Mouse (Mus musculus) liver, embryonic 16.5 days (tissue): ENCODE results near the gene Mlf2. TPM values are rescaled to one million over a fixed set of nuclear protein-coding genes. Genes with fewer than 3 reads are reported as not detected.

Experiments used
- ATAC-seq: fragments of 200-750 bp; cut with Nextera tagmentation; 2 replicates; pipeline ENCODE4 v1.8.0; 2017; ENCODE audit warnings: low read depth, mild to moderate bottlenecking, moderate number of reproducible peaks, moderate library complexity
- H3K27ac ChIP-seq: fragments of 300-500 bp; sonication (generic); 2 replicates; pipeline ENCODE4 v1.5.1; 2014; ENCODE audit warnings: mild to moderate bottlenecking, low read length
- H3K27me3 ChIP-seq: fragments of 300-500 bp; sonication (generic); 2 replicates; pipeline ENCODE4 v1.6.1; 2014; ENCODE audit warnings: low read depth, low read length, mixed read lengths; ENCODE audit not compliant: control insufficient read depth, insufficient read depth
- H3K36me3 ChIP-seq: fragments of 300-500 bp; sonication (generic); 2 replicates; pipeline ENCODE4 v1.6.1; 2014; ENCODE audit warnings: mild to moderate bottlenecking; ENCODE audit not compliant: control insufficient read depth, insufficient read depth
- H3K4me1 ChIP-seq: fragments of 300-500 bp; sonication (generic); 2 replicates; pipeline ENCODE4 v1.6.1; 2014; ENCODE audit warnings: low read depth, low read length, mixed read lengths; ENCODE audit not compliant: control insufficient read depth
- H3K4me2 ChIP-seq: fragments of 300-500 bp; sonication (generic); 2 replicates; pipeline ENCODE4 v1.6.1; 2014; ENCODE audit warnings: low read depth, low read length, mixed read lengths
- H3K4me3 ChIP-seq: fragments of 300-500 bp; sonication (generic); 2 replicates; pipeline ENCODE4 v1.5.1; 2014; ENCODE audit warnings: low read depth, mild to moderate bottlenecking, low read length
- H3K9ac ChIP-seq: fragments of 300-500 bp; sonication (generic); 2 replicates; pipeline ENCODE4 v1.6.1; 2014; ENCODE audit warnings: low read depth, low read length
- H3K9me3 ChIP-seq: fragments of 300-500 bp; sonication (generic); replicated peaks from 2 replicates; pipeline ENCODE4 v1.6.1; 2016; ENCODE audit warnings: low read length; ENCODE audit not compliant: control insufficient read depth
- WGBS: fragments of 180-500 bp; shearing (Covaris S2); extraction: QIAGEN DNeasy Blood & Tissue Kit; methylation state at CpG from one replicate; pipeline ENCODE4 v1.1.7; 2014; ENCODE audit not compliant: insufficient replicate concordance; 5-methylcytosine and 5-hydroxymethylcytosine counted together
- polyA plus RNA-seq: library from polyadenylated mRNA; unstranded; fragments of >200 nt; fragmentation: Nextera tagmentation; extraction: Ambion mirVana; gene quantifications from 2 replicates; pipeline ENCODE4 v1.2.1, GENCODE M21; 2015

Mlf2 gene
- polyA plus RNA-seq, 1 experiment from 2014 or later, result 110 TPM

GRCm38 (mm10) chr6:124916695-124917517 lies 14.3 kb upstream of the Mlf2 start:
- Histone ChIP-seq H3K36me3 (no peaks in the 10 kb centered on the region), H3K4me3 (peak overlapping the region; percentile 69), H3K27ac (peak overlapping the region; percentile 89), H3K9me3 (no peaks in the 10 kb centered on the region), H3K27me3 (peaks cover 67% of the 10 kb centered on the region), H3K4me1 (peaks cover 12% of the 10 kb centered on the region), H3K9ac (peak overlapping the region; percentile 68), H3K4me2 (peak overlapping the region; percentile 82)
- ATAC-seq, result peak; percentile 68
- WGBS, result 2% methylated on average over 65 of the region's 67 CpGs

GRCm38 (mm10) chr6:124917518-124918330 lies 13.5 kb upstream of the Mlf2 start:
- under 1% methylated on average over 58 of the region's 89 CpGs for WGBS
- H3K4me3 ChIP-seq, result peak overlapping the region; percentile 69
- no peaks in the 10 kb centered on the region for H3K36me3 ChIP-seq
- H3K4me1 ChIP-seq, result peaks cover 12% of the 10 kb centered on the region
- no peaks in the 10 kb centered on the region for H3K9me3 ChIP-seq
- ATAC-seq, result peak; percentile 66
- H3K9ac ChIP-seq, result peak overlapping the region; percentile 68
- peak overlapping the region; percentile 89 for H3K27ac ChIP-seq
- peaks cover 67% of the 10 kb centered on the region for H3K27me3 ChIP-seq
- peak overlapping the region; percentile 82 for H3K4me2 ChIP-seq

DNA sequence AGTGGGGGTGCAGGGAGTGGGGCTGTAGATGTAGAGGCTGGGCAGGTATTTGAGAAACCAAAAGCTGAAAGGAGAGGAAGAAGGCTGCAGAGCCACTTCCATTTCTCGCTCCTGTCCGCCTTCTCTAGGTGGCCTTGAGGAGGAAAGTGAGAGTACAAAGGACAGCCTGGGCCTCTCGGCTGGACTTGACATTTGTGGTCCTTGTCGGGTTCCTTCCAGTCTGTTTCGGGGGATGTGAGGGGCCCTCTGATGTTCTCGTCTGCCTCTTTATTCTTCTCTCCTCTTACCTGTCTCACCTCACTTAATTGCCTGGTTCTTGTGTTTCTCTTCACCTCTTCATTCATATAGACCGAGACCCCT lies 12.9 kb upstream of the Mlf2 start:
- H3K27me3 ChIP-seq, result peaks cover 67% of the 10 kb centered on the region
- H3K9me3 ChIP-seq, result no peaks in the 10 kb centered on the region
- peak overlapping the region; percentile 69 for H3K4me3 ChIP-seq
- ATAC-seq, result no peak
- no peaks in the 10 kb centered on the region for H3K36me3 ChIP-seq
- H3K9ac ChIP-seq, result peak overlapping the region; percentile 18; the same call in 1 of the 2 replicates
- 16% methylated on average over 7 of the region's 7 CpGs for WGBS
- peak overlapping the region; percentile 82 for H3K4me2 ChIP-seq
- H3K4me1 ChIP-seq, result peaks cover 12% of the 10 kb centered on the region
- peak overlapping the region; percentile 73 for H3K27ac ChIP-seq

GRCm38 (mm10) chr6:124918890-124919627 lies 12.1 kb upstream of the Mlf2 start:
- WGBS, result 19% methylated on average over 13 of the region's 14 CpGs
- H3K27ac ChIP-seq, result no peak overlapping the region

DNA sequence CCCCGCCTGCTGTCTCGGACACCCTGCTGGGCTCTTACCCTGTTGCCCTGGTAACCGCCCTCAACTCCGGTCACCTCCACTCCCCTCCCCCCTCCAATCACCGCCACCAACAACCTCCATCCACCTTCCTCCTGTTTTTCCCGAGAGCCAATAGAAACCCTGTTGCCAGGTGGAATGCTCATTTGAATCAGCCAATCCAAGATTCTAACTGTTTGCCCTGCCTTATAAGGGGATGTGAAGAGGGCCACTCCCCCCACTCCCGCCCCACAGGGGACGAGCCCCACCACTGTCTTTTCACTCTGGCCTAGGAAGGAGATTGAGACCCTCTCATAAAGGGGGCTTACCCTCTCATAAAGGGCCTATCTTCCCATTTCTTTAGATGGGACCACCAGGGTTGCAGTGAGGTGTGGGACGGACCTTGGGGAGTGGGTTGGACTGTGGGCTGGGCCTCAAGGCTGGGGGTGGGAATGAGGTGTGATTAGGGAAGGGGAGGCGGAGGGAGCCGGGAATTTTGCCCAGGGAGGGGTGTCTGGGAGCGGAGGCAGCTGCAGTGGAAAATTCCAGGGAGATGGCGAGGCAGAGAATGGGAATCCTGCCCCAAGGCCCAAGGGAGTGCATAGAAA lies 11.4 kb upstream of the Mlf2 start, which contains the start of gene Ptms:
Ptms (minus strand) TSS at position 409 of the 623 bp plus-strand sequence.
- peak; percentile 65 for ATAC-seq
- Histone ChIP-seq H3K4me2 (peak within 1 kb of the TSS; percentile 10; the same call in 1 of the 2 replicates), H3K4me1 (peaks cover 5% of the 10 kb centered on the region), H3K27me3 (peaks cover 61% of the 10 kb centered on the region), H3K27ac (peak within 1 kb of the TSS; percentile 20; the same call in 1 of the 2 replicates), H3K36me3 (no peaks in the 10 kb centered on the region), H3K9ac (no peak within 1 kb of the TSS), H3K9me3 (no peaks in the 10 kb centered on the region), H3K4me3 (peak within 1 kb of the TSS; percentile 12; the same call in 1 of the 2 replicates)
- WGBS, result 14% methylated on average over 13 of the region's 13 CpGs

More at GRCm38 (mm10) chr6:124918890-124919627, 12.1 kb upstream of the Mlf2 start:
- Histone ChIP-seq H3K4me3 (no peak overlapping the region), H3K9ac (no peak overlapping the region), H3K36me3 (no peaks in the 10 kb centered on the region), H3K4me1 (peaks cover 9% of the 10 kb centered on the region), H3K9me3 (no peaks in the 10 kb centered on the region), H3K27me3 (peaks cover 67% of the 10 kb centered on the region), H3K4me2 (peak overlapping the region; percentile 7; the same call in 1 of the 2 replicates)
- no peak for ATAC-seq

DNA sequence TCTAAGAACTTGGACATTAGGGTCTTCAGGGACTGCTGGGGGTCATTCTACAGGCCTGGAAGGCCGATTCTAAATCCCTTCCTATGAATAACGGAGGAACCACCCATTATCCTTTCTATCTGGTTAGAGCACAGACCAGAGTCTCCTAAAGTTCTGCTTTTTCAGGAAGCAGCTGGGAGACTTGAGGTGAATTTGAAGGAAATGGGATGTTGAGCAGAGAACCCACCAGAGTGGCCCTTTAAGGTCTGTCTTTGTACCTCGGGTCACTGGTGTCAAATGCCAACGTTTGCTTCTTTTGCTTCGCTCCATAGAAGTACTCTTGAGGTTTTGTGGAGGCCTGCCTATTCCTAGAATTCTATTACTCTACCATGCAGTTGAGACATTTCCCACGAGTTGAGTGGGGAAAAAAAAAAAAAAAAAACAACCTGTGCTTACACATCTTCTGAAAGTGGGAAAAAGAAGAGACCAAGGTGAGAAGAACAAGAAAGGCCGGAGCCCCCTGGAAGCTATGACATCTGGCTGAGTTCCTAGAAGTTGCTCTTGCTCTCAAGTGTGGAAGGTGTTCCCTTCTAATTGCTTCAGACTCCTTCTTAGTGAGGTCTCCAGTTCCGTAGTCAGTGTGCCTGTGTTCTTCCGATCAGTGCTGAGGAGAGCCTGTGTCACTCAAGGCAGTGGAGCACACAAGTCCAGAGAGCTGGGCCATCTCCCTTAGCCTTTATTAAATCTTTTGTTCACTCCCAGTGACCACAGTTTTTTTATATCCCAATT lies 10.7 kb upstream of the Mlf2 start:
- Histone ChIP-seq H3K9me3 (no peaks in the 10 kb centered on the region), H3K27me3 (peaks cover 54% of the 10 kb centered on the region), H3K4me1 (peaks cover 5% of the 10 kb centered on the region), H3K36me3 (no peaks in the 10 kb centered on the region), H3K9ac (no peak overlapping the region), H3K27ac (peak overlapping the region; percentile 20; the same call in 1 of the 2 replicates), H3K4me3 (no peak overlapping the region), H3K4me2 (0 out of 2 replicates have a peak overlapping the region, but pooled peaks have one; percentile 10)
- no peak for ATAC-seq
- WGBS, result 34% methylated on average over 9 of the region's 9 CpGs

- H3K9ac ChIP-seq, result no peak overlapping the region
- H3K27me3 ChIP-seq, result peaks cover 44% of the 10 kb centered on the region
- WGBS, result 36% methylated on average over 4 of the region's 4 CpGs
- H3K9me3 ChIP-seq, result no peaks in the 10 kb centered on the region
- no peaks in the 10 kb centered on the region for H3K36me3 ChIP-seq
- H3K4me1 ChIP-seq, result peaks cover 5% of the 10 kb centered on the region
- no peak for ATAC-seq
- no peak overlapping the region for H3K27ac ChIP-seq
- H3K4me2 ChIP-seq, result no peak overlapping the region
- H3K4me3 ChIP-seq, result no peak overlapping the region
These were observed 9.6 kb upstream of the Mlf2 start for GRCm38 (mm10) chr6:124921539-124921938.
